ENCODE assay signal across 20 mouse cellular contexts in the genomic region with DNA sequence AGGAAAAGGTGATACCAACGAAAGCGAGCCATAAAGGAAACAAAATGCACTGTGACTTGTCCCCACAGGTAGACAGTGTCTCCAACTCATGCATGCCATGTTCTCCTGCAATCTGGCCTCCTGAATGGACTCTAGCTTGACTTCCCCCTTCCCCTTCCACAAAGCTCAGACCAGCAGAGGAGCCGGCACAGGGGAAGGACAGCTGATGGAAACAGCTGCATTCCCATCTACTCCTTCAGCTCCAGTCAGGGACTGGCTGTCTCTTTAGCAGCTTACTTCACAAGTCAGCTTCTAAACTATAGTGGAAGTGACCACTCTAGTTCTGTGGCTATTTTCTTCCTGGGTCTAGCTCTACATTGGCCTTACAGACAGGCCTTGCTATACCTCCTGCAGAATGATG. TPM values are rescaled to one million over a fixed set of nuclear protein-coding genes. Genes with fewer than 3 reads are reported as not detected.
"Had no signal": no experiment of that assay in that cellular context is flagged by ENCODE, and none has a peak within 500 bp of the region (broad histone marks: within the 10 kb centered on the region; RNA-seq: fewer than 3 reads in every experiment).

No protein-coding gene starts in this region.

- H3K9ac ChIP-seq: limb, embryonic 13.5 days; liver, embryonic 12.5 days; liver, embryonic 15.5 days; lung, embryonic 15.5 days had no signal

- H3K4me1 ChIP-seq: liver, embryonic 12.5 days; liver, embryonic 15.5 days; megakaryocyte, embryonic 14.5 days had no signal

- ATAC-seq: intestine, postnatal 0 days; liver, embryonic 12.5 days had no signal

- H3K4me3 ChIP-seq: layer of hippocampus, adult 2 months; limb, embryonic 10.5 days; limb, embryonic 13.5 days; liver, embryonic 12.5 days; liver, embryonic 15.5 days; lung, embryonic 15.5 days; megakaryocyte, embryonic 14.5 days had no signal

- DNase-seq: kidney, adult 2 months; kidney, postnatal 25 days; layer of hippocampus, adult 9-11 months; liver; lung, adult 18-20 months; lung, postnatal 10 days; lung, postnatal 36 days; thymus, adult 18-20 months; thymus, postnatal 25 days had no signal

- H3K4me2 ChIP-seq: limb, embryonic 13.5 days; liver, embryonic 12.5 days; liver, embryonic 15.5 days; lung, embryonic 15.5 days; midbrain, embryonic 11.5 days had no signal

- H3K27ac ChIP-seq: kidney, postnatal 0 days; layer of hippocampus, adult 2 months; limb, embryonic 10.5 days; limb, embryonic 13.5 days; liver, embryonic 12.5 days; liver, embryonic 15.5 days; lung, embryonic 15.5 days had no signal

- H3K9me3 ChIP-seq: limb, embryonic 10.5 days; limb, embryonic 13.5 days; liver, embryonic 12.5 days; liver, embryonic 15.5 days; lung, embryonic 15.5 days had no signal

- H3K36me3 ChIP-seq: limb, embryonic 10.5 days; limb, embryonic 13.5 days; liver, embryonic 12.5 days; liver, embryonic 15.5 days; lung, embryonic 15.5 days had no signal

- H3K27me3 ChIP-seq: liver, embryonic 12.5 days; liver, embryonic 15.5 days; lung, embryonic 15.5 days had no signal

RNA-seq across cellular contexts. Expression of a gene that starts 43.0 kb away (rescaled TPM):
- total RNA-seq: monocyte, adult 5-6 weeks had no signal
